Mouse (Mus musculus) bone marrow, adult 2 months (tissue): ENCODE data around the gene Grin2b.

Experiments
- CTCF ChIP-seq: fragments of 200-500 bp; IDR thresholded peaks from 2 replicates; pipeline ENCODE4 v1.5.1; 2011; ENCODE audit warnings: low read length, control low read depth; ENCODE audit not compliant: control insufficient read depth, insufficient read depth
- POLR2A ChIP-seq: fragments of 200-500 bp; IDR thresholded peaks from 2 replicates; pipeline ENCODE4 v1.6.1; 2011; ENCODE audit warnings: low read depth, mild to moderate bottlenecking, control low read depth, low read length, borderline replicate concordance; ENCODE audit not compliant: control insufficient read depth

DNA sequence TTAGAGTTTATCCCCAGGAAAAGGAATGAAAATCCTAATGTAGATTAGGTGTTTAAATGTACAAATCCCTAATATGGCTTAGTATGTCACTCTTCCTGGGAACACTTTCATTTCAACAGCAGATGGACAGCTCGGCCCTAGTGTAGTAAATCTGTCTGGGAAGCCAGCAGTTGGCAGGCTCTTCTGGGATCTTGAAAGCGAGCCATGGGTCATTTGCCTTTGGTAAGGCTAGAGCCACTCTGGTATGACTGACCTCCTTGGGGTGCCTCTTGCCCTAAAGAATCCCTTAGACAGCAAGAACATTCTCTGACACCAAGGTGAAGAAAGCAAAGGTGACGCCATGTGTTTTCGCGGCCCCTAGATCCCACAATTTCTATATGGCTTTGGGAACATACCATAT is 446.2 kb downstream of the Grin2b start:
- TF ChIP-seq CTCF, result no peak
- TF ChIP-seq POLR2A, result no peak
